Mouse (Mus musculus) erythroblast, embryonic 14.5 days (primary cell): ENCODE results near the gene Trnt1.

Experiments used
- GATA1 ChIP-seq: IDR thresholded peaks from 2 replicates; pipeline ENCODE4 v1.6.1; 2012; ENCODE audit warnings: low read length, inconsistent platforms, mixed read lengths
- TAL1 ChIP-seq: IDR thresholded peaks from 3 replicates; pipeline ENCODE4 v1.6.1; 2012; ENCODE audit warnings: low read length, inconsistent platforms, mixed read lengths

GRCm38 (mm10) chr6:106810686-106811085 lies 41.8 kb downstream of the Trnt1 start:
- TF ChIP-seq TAL1 (no peak), GATA1 (no peak)
